Mouse (Mus musculus): ENCODE results near the gene Ifitm6. TPM values are rescaled to one million over a fixed set of nuclear protein-coding genes. Genes with fewer than 3 reads are reported as not detected.

Gene Ifitm6
- polyA plus RNA-seq, 1 experiment = 0.19 TPM

DNA sequence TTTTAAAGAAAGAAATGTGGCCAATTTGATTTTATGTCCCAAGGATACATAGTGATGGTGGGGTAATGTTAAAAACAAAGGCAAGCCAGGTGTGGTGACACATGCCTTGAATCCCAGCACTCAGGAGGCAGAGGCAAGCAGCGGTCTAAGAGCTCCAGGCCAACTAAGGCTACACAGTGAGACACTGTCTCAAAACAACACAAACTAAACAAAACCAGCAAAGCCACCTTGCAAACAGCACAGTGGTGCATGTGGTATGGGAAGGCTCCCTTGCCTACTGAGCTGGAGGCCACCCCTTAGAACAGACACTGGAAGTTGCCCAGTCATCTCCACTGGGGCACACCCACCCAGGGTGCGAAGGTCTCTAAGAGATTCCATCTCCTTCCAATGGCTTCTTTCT lies 42.2 kb upstream of the Ifitm6 start:
- Histone ChIP-seq H3K4me1 (ENCODE audit: control insufficient read depth, insufficient read depth, low read length) (peaks cover 8% of the 10 kb centered on the region), H3K27ac (ENCODE audit: control insufficient read depth, insufficient read depth, low read depth, low read length) (no peak overlapping the region), H3K4me3 (ENCODE audit: control insufficient read depth, low read depth, low read length) (peak overlapping the region; percentile 87), H3K27me3 (ENCODE audit: control insufficient read depth, insufficient read depth, low read length) (no peaks in the 10 kb centered on the region; the same call in 1 of the 2 replicates), H3K36me3 (ENCODE audit: control insufficient read depth, insufficient read depth, low read length) (no peaks in the 10 kb centered on the region)
- TF ChIP-seq POLR2A (IDR thresholded peaks at IDR 0.05; ENCODE audit: control insufficient read depth, low read depth, low read length) (no peak), CTCF (IDR thresholded peaks at IDR 0.05; ENCODE audit: control insufficient read depth, insufficient read depth, insufficient replicate concordance, low read depth, low read length) (no peak)

GRCm38 (mm10) chr7:141058601-141059341 lies 41.0 kb upstream of the Ifitm6 start:
- Histone ChIP-seq H3K4me1 (ENCODE audit: control insufficient read depth, insufficient read depth, low read length) (peaks cover 8% of the 10 kb centered on the region), H3K36me3 (ENCODE audit: control insufficient read depth, insufficient read depth, low read length) (no peaks in the 10 kb centered on the region), H3K27ac (ENCODE audit: control insufficient read depth, insufficient read depth, low read depth, low read length) (no peak overlapping the region), H3K4me3 (ENCODE audit: control insufficient read depth, low read depth, low read length) (no peak overlapping the region), H3K27me3 (ENCODE audit: control insufficient read depth, insufficient read depth, low read length) (no peaks in the 10 kb centered on the region; the same call in 1 of the 2 replicates)
- TF ChIP-seq POLR2A (IDR thresholded peaks at IDR 0.05; ENCODE audit: control insufficient read depth, low read depth, low read length) (no peak), CTCF (IDR thresholded peaks at IDR 0.05; ENCODE audit: control insufficient read depth, insufficient read depth, insufficient replicate concordance, low read depth, low read length) (no peak)

GRCm38 (mm10) chr7:141057541-141057940 lies 39.8 kb upstream of the Ifitm6 start:
- no peak for TF ChIP-seq POLR2A (IDR thresholded peaks at IDR 0.05; ENCODE audit: control insufficient read depth, low read depth, low read length)
- TF ChIP-seq CTCF (IDR thresholded peaks at IDR 0.05; ENCODE audit: control insufficient read depth, insufficient read depth, insufficient replicate concordance, low read depth, low read length) = no peak
- Histone ChIP-seq H3K27me3 (ENCODE audit: control insufficient read depth, insufficient read depth, low read length) (no peaks in the 10 kb centered on the region; the same call in 1 of the 2 replicates), H3K27ac (ENCODE audit: control insufficient read depth, insufficient read depth, low read depth, low read length) (no peak overlapping the region), H3K36me3 (ENCODE audit: control insufficient read depth, insufficient read depth, low read length) (no peaks in the 10 kb centered on the region), H3K4me1 (ENCODE audit: control insufficient read depth, insufficient read depth, low read length) (peaks cover 8% of the 10 kb centered on the region), H3K4me3 (ENCODE audit: control insufficient read depth, low read depth, low read length) (no peak overlapping the region)

DNA sequence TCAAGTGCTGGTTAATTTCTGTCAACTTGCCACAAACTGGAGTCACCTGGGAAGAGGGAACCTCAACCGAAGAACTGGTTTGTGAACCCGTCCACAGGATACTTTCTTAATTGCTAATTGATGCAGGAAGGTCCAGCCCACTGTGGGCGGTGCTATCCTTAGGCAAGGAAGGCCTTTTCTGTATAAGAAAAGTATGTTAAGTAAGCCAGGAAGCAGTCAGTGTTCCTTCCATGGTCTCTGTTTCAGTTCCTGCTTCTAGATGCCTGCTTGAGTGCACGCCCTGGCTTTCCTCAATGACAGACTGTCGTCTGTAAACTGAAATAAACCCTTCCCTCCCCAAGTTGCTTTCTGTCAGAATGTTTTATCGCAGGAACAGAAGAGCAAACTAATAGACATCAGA lies 39.3 kb upstream of the Ifitm6 start:
- Histone ChIP-seq H3K36me3 (ENCODE audit: control insufficient read depth, insufficient read depth, low read length) (no peaks in the 10 kb centered on the region), H3K27ac (ENCODE audit: control insufficient read depth, insufficient read depth, low read depth, low read length) (no peak overlapping the region), H3K27me3 (ENCODE audit: control insufficient read depth, insufficient read depth, low read length) (no peaks in the 10 kb centered on the region; the same call in 1 of the 2 replicates), H3K4me3 (ENCODE audit: control insufficient read depth, low read depth, low read length) (no peak overlapping the region), H3K4me1 (ENCODE audit: control insufficient read depth, insufficient read depth, low read length) (peaks cover 8% of the 10 kb centered on the region)
- TF ChIP-seq CTCF (IDR thresholded peaks at IDR 0.05; ENCODE audit: control insufficient read depth, insufficient read depth, insufficient replicate concordance, low read depth, low read length) (no peak), POLR2A (IDR thresholded peaks at IDR 0.05; ENCODE audit: control insufficient read depth, low read depth, low read length) (no peak)

DNA sequence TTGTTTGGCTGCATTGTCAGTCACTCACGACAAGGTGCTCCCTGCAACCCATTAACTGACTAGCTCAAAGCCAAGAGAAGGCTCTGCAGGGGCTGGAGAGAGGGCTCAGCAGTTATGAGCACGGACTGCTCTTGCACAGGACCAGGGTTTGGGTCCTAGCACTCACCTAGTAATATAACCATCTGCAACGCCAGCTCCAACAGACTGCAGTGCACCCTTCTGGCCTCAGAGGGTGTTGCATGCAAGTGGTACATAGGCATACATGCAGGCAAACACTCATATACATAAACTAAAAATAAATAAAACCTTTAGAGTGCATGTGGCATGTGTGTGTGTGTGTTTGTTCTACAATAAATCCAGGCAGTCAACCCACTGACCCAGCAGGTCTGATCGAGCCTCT lies 38.1 kb upstream of the Ifitm6 start:
- Histone ChIP-seq H3K27me3 (ENCODE audit: control insufficient read depth, insufficient read depth, low read length) (no peaks in the 10 kb centered on the region), H3K4me3 (ENCODE audit: control insufficient read depth, low read depth, low read length) (no peak overlapping the region), H3K36me3 (ENCODE audit: control insufficient read depth, insufficient read depth, low read length) (no peaks in the 10 kb centered on the region), H3K27ac (ENCODE audit: control insufficient read depth, insufficient read depth, low read depth, low read length) (no peak overlapping the region), H3K4me1 (ENCODE audit: control insufficient read depth, insufficient read depth, low read length) (peaks cover 6% of the 10 kb centered on the region)
- TF ChIP-seq CTCF (IDR thresholded peaks at IDR 0.05; ENCODE audit: control insufficient read depth, insufficient read depth, insufficient replicate concordance, low read depth, low read length) = no peak
- TF ChIP-seq POLR2A (IDR thresholded peaks at IDR 0.05; ENCODE audit: control insufficient read depth, low read depth, low read length) = no peak

DNA sequence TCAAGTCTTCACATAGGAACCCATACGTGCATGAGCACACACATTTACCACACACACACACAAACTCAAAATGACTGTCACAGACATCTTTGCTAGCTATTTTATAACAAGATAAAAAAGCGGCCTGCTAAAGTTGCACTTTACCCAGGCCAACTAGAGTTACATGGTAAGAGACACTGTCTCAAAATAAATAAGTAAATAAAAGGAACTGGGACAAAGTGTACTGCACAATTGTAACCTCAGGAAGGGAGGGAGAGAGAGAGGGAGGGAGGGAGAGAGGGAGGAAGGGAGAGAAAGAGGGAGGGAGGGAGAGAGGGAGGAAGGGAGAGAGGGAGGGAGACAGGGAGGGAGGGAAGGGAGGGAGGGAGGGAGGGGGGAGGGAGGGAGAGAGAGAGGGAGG lies 34.7 kb upstream of the Ifitm6 start:
- TF ChIP-seq CTCF (IDR thresholded peaks at IDR 0.05; ENCODE audit: control insufficient read depth, insufficient read depth, insufficient replicate concordance, low read depth, low read length) (no peak), POLR2A (IDR thresholded peaks at IDR 0.05; ENCODE audit: control insufficient read depth, low read depth, low read length) (no peak)
- no peak overlapping the region for H3K27ac ChIP-seq (ENCODE audit: control insufficient read depth, insufficient read depth, low read depth, low read length)
- H3K36me3 ChIP-seq (ENCODE audit: control insufficient read depth, insufficient read depth, low read length) = no peaks in the 10 kb centered on the region
- no peak overlapping the region for H3K4me3 ChIP-seq (ENCODE audit: control insufficient read depth, low read depth, low read length)
- no peaks in the 10 kb centered on the region for H3K27me3 ChIP-seq (ENCODE audit: control insufficient read depth, insufficient read depth, low read length)
- peaks cover 7% of the 10 kb centered on the region for H3K4me1 ChIP-seq (ENCODE audit: control insufficient read depth, insufficient read depth, low read length)

- Histone ChIP-seq H3K4me3 (ENCODE audit: control insufficient read depth, low read depth, low read length) (no peak overlapping the region), H3K27ac (ENCODE audit: control insufficient read depth, insufficient read depth, low read depth, low read length) (no peak overlapping the region), H3K27me3 (ENCODE audit: control insufficient read depth, insufficient read depth, low read length) (no peaks in the 10 kb centered on the region), H3K4me1 (ENCODE audit: control insufficient read depth, insufficient read depth, low read length) (peaks cover 7% of the 10 kb centered on the region), H3K36me3 (ENCODE audit: control insufficient read depth, insufficient read depth, low read length) (no peaks in the 10 kb centered on the region)
- TF ChIP-seq CTCF (IDR thresholded peaks at IDR 0.05; ENCODE audit: control insufficient read depth, insufficient read depth, insufficient replicate concordance, low read depth, low read length) = no peak
- TF ChIP-seq POLR2A (IDR thresholded peaks at IDR 0.05; ENCODE audit: control insufficient read depth, low read depth, low read length) = no peak
Measured at GRCm38 (mm10) chr7:141052016-141052415, 34.3 kb upstream of the Ifitm6 start.

All from testis, adult 2 months (tissue).